ENCODE assay signal across 8 mouse cellular contexts in genomic region chr12:102703111-102703412, GRCm38 (mm10). TPM values are rescaled to one million over a fixed set of nuclear protein-coding genes. Genes with fewer than 3 reads are reported as not detected.
DNase-seq lines count a peak whose midpoint lies in the region; ATAC-seq and TF ChIP-seq lines count a peak whose summit lies in the region.

No protein-coding gene starts in this region.

- peak; percentile 72 for DNase-seq in lung, embryonic 14.5 days
- DNase-seq in lung, postnatal 14 days = no peak
- DNase-seq in cerebellum, adult 9-11 months = peak; percentile 69
- peak; percentile 46 for DNase-seq in limb, embryonic 14.5 days (ENCODE audit: low spot score)
- no peak for DNase-seq in B cell, adult 2 months

- peak overlapping the region; percentile 95 for H3K4me2 ChIP-seq in lung, embryonic 14.5 days
- peak overlapping the region; percentile 96 for H3K4me2 ChIP-seq in heart, embryonic 14.5 days (ENCODE audit: low read length)
- H3K4me2 ChIP-seq in limb, embryonic 14.5 days (replicated peaks; ENCODE audit: low read depth, low read length, severe bottlenecking) = peak overlapping the region; percentile 94
- peak overlapping the region; percentile 71 for H3K4me2 ChIP-seq in neural tube, embryonic 14.5 days (ENCODE audit: low read depth, low read length)

- H3K4me3 ChIP-seq in lung, embryonic 14.5 days (ENCODE audit: low read depth, low read length) = peak overlapping the region; percentile 74
- H3K4me3 ChIP-seq in heart, embryonic 14.5 days (ENCODE audit: control insufficient read depth in 1 of 2, insufficient read depth in 1 of 2, low read depth in 1 of 2, low read length in 2 of 2) = peak overlapping the region in 1 of 2 experiments; percentile 12; a peak in 1 of 4 replicates
- peak overlapping the region; percentile 75 for H3K4me3 ChIP-seq in limb, embryonic 14.5 days (replicated peaks; ENCODE audit: low read length)
- H3K4me3 ChIP-seq in neural tube, embryonic 14.5 days (ENCODE audit: low read depth, low read length) = peak overlapping the region; percentile 58

- no peaks in the 10 kb centered on the region for H3K27me3 ChIP-seq in lung, embryonic 14.5 days (ENCODE audit: insufficient read depth, low read length)
- peaks cover 7% of the 10 kb centered on the region; the same call in 1 of the 2 replicates for H3K27me3 ChIP-seq in heart, embryonic 14.5 days (ENCODE audit: control insufficient read depth, insufficient read depth, low read length)
- no peaks in the 10 kb centered on the region for H3K27me3 ChIP-seq in limb, embryonic 14.5 days (ENCODE audit: control insufficient read depth, insufficient read depth, low read length)
- H3K27me3 ChIP-seq in neural tube, embryonic 14.5 days (ENCODE audit: control insufficient read depth, insufficient read depth, low read length) = no peaks in the 10 kb centered on the region

- WGBS in lung, embryonic 14.5 days = 4% methylated on average over 4 of the region's 4 CpGs
- 14% methylated on average over 4 of the region's 4 CpGs for WGBS in heart, embryonic 14.5 days
- WGBS in limb, embryonic 14.5 days = 8% methylated on average over 4 of the region's 4 CpGs
- WGBS in neural tube, embryonic 14.5 days = 4% methylated on average over 4 of the region's 4 CpGs

- TF ChIP-seq POLR2A in limb, embryonic 14.5 days (IDR thresholded peaks at IDR 0.05; ENCODE audit: borderline replicate concordance, extremely low read depth, insufficient read depth, insufficient read length) = no peak

- peak overlapping the region; percentile 18; the same call in 1 of the 2 replicates for H3K9ac ChIP-seq in lung, embryonic 14.5 days
- H3K9ac ChIP-seq in heart, embryonic 14.5 days (ENCODE audit: low read length) = no peak overlapping the region
- peak overlapping the region; percentile 87 for H3K9ac ChIP-seq in limb, embryonic 14.5 days (ENCODE audit: low read depth, low read length, severe bottlenecking)
- H3K9ac ChIP-seq in neural tube, embryonic 14.5 days (replicated peaks; ENCODE audit: low read depth, low read length) = peak overlapping the region; percentile 30; the same call in 1 of the 2 replicates

- ATAC-seq in lung, embryonic 14.5 days (ENCODE audit: insufficient read depth) = no peak
- no peak for ATAC-seq in heart, embryonic 14.5 days (ENCODE audit: insufficient number of reproducible peaks, insufficient read depth, low FRiP score, low read depth)
- no peak for ATAC-seq in limb, embryonic 14.5 days (ENCODE audit: low FRiP score, low read depth)
- ATAC-seq in neural tube, embryonic 14.5 days (ENCODE audit: low read depth) = no peak
- ATAC-seq in megakaryocyte progenitor cell, adult 5-6 weeks (replicated peaks; ENCODE audit: poor library complexity) = no peak

- H3K27ac ChIP-seq in lung, embryonic 14.5 days (ENCODE audit: low read depth) = peak overlapping the region; percentile 54; the same call in 1 of the 2 replicates
- H3K27ac ChIP-seq in heart, embryonic 14.5 days (replicated peaks in 1 of 2; ENCODE audit: control insufficient read depth in 1 of 2, insufficient read depth in 1 of 2, low read depth in 2 of 2, low read length in 2 of 2) = no peak overlapping the region
- H3K27ac ChIP-seq in limb, embryonic 14.5 days (replicated peaks; ENCODE audit: low read depth, low read length) = peak overlapping the region; percentile 71
- no peak overlapping the region; the same call in 1 of the 2 replicates for H3K27ac ChIP-seq in neural tube, embryonic 14.5 days (ENCODE audit: low read depth, low read length)

- H3K9me3 ChIP-seq in lung, embryonic 14.5 days (ENCODE audit: low read depth, low read length) = no peaks in the 10 kb centered on the region
- H3K9me3 ChIP-seq in heart, embryonic 14.5 days (ENCODE audit: control insufficient read depth, low read length) = no peaks in the 10 kb centered on the region
- no peaks in the 10 kb centered on the region for H3K9me3 ChIP-seq in limb, embryonic 14.5 days (ENCODE audit: control insufficient read depth, low read length)
- no peaks in the 10 kb centered on the region for H3K9me3 ChIP-seq in neural tube, embryonic 14.5 days (ENCODE audit: control insufficient read depth, low read length)

- H3K4me1 ChIP-seq in lung, embryonic 14.5 days (ENCODE audit: insufficient read depth) = peaks cover 7% of the 10 kb centered on the region
- H3K4me1 ChIP-seq in heart, embryonic 14.5 days (ENCODE audit: control insufficient read depth in 2 of 2, insufficient read depth in 2 of 2, low read length in 2 of 2) = peaks cover 16 to 37% of the 10 kb centered on the region in 2 experiments; a peak in 3 of 4 replicates
- H3K4me1 ChIP-seq in limb, embryonic 14.5 days (ENCODE audit: control insufficient read depth, insufficient read depth, low read length) = peaks cover 43% of the 10 kb centered on the region
- peaks cover 31% of the 10 kb centered on the region for H3K4me1 ChIP-seq in neural tube, embryonic 14.5 days (ENCODE audit: control insufficient read depth, insufficient read depth, low read length)

- no peaks in the 10 kb centered on the region for H3K36me3 ChIP-seq in lung, embryonic 14.5 days (ENCODE audit: insufficient read depth)
- H3K36me3 ChIP-seq in heart, embryonic 14.5 days (ENCODE audit: control insufficient read depth, insufficient read depth, low read length) = no peaks in the 10 kb centered on the region
- H3K36me3 ChIP-seq in limb, embryonic 14.5 days (ENCODE audit: control insufficient read depth, insufficient read depth, low read length) = no peaks in the 10 kb centered on the region
- no peaks in the 10 kb centered on the region for H3K36me3 ChIP-seq in neural tube, embryonic 14.5 days (ENCODE audit: control insufficient read depth, insufficient read depth, low read length)

- TF ChIP-seq CTCF in lung, embryonic 14.5 days (IDR thresholded peaks at IDR 0.05; ENCODE audit: low read depth) = peak; percentile 46

RNA-seq across cellular contexts. Expression of gene Itpk1, which starts 1.7 kb away (rescaled TPM):
- polyA plus RNA-seq in lung, embryonic 14.5 days (2014; fragmentation: Nextera tagmentation; extraction: Ambion mirVana) = 7.2 and 8.4 TPM in 2 replicates
- 3.7 and 4.2 TPM in 2 replicates for polyA plus RNA-seq in heart, embryonic 14.5 days (2014; fragmentation: Nextera tagmentation; extraction: Ambion mirVana)
- 10.3 and 12.3 TPM in 2 replicates for polyA plus RNA-seq in limb, embryonic 14.5 days (2012; rRNA removed)
- 8.3 and 9.1 TPM in 2 replicates for polyA plus RNA-seq in limb, embryonic 14.5 days (2014; fragmentation: Nextera tagmentation; extraction: Ambion mirVana)
- polyA plus RNA-seq in neural tube, embryonic 14.5 days (2014; fragmentation: Nextera tagmentation; extraction: Ambion mirVana) = 34.8 and 40.6 TPM in 2 replicates
- 8.6 and 10.5 TPM in 2 replicates for total RNA-seq in megakaryocyte progenitor cell, adult 5-6 weeks (2015)
- total RNA-seq in megakaryocyte progenitor cell, adult 5-6 weeks (2017) = 15.1 and 15.3 TPM in 2 replicates

RNA-seq across cellular contexts. Expression of gene Moap1, which starts 40.4 kb away (rescaled TPM):
- polyA plus RNA-seq in lung, embryonic 14.5 days (2014; fragmentation: Nextera tagmentation; extraction: Ambion mirVana) = 20.8 and 24.3 TPM in 2 replicates
- 14.3 and 17.2 TPM in 2 replicates for polyA plus RNA-seq in heart, embryonic 14.5 days (2014; fragmentation: Nextera tagmentation; extraction: Ambion mirVana)
- polyA plus RNA-seq in limb, embryonic 14.5 days (2012; rRNA removed) = 1.9 and 2.2 TPM in 2 replicates
- polyA plus RNA-seq in limb, embryonic 14.5 days (2014; fragmentation: Nextera tagmentation; extraction: Ambion mirVana) = 17.6 and 21.9 TPM in 2 replicates
- polyA plus RNA-seq in neural tube, embryonic 14.5 days (2014; fragmentation: Nextera tagmentation; extraction: Ambion mirVana) = 68.8 and 81.1 TPM in 2 replicates
- total RNA-seq in megakaryocyte progenitor cell, adult 5-6 weeks (2015) = 8.0 and 13.3 TPM in 2 replicates
- 2.7 and 10.3 TPM in 2 replicates for total RNA-seq in megakaryocyte progenitor cell, adult 5-6 weeks (2017)

RNA-seq across cellular contexts. Expression of gene Tmem251, which starts 40.5 kb away (rescaled TPM):
- polyA plus RNA-seq in lung, embryonic 14.5 days (2014; fragmentation: Nextera tagmentation; extraction: Ambion mirVana) = 11.2 and 11.4 TPM in 2 replicates
- polyA plus RNA-seq in heart, embryonic 14.5 days (2014; fragmentation: Nextera tagmentation; extraction: Ambion mirVana) = 7.6 TPM in 2 replicates
- polyA plus RNA-seq in limb, embryonic 14.5 days (2012; rRNA removed) = 3.4 and 3.6 TPM in 2 replicates
- polyA plus RNA-seq in limb, embryonic 14.5 days (2014; fragmentation: Nextera tagmentation; extraction: Ambion mirVana) = 10.9 and 11.2 TPM in 2 replicates
- polyA plus RNA-seq in neural tube, embryonic 14.5 days (2014; fragmentation: Nextera tagmentation; extraction: Ambion mirVana) = 12.4 and 12.6 TPM in 2 replicates
- 8.0 and 10.6 TPM in 2 replicates for total RNA-seq in megakaryocyte progenitor cell, adult 5-6 weeks (2015)
- 8.3 and 8.8 TPM in 2 replicates for total RNA-seq in megakaryocyte progenitor cell, adult 5-6 weeks (2017)

RNA-seq across cellular contexts. Expression of gene Gm28051, which starts 54.5 kb away (rescaled TPM):
- not detected in 2 replicates for polyA plus RNA-seq in lung, embryonic 14.5 days (2014; fragmentation: Nextera tagmentation; extraction: Ambion mirVana)
- polyA plus RNA-seq in heart, embryonic 14.5 days (2014; fragmentation: Nextera tagmentation; extraction: Ambion mirVana) = not detected in 2 replicates
- not detected in 2 replicates for polyA plus RNA-seq in limb, embryonic 14.5 days (2012; rRNA removed)
- not detected in 2 replicates for polyA plus RNA-seq in limb, embryonic 14.5 days (2014; fragmentation: Nextera tagmentation; extraction: Ambion mirVana)
- polyA plus RNA-seq in neural tube, embryonic 14.5 days (2014; fragmentation: Nextera tagmentation; extraction: Ambion mirVana) = not detected in 2 replicates
- total RNA-seq in megakaryocyte progenitor cell, adult 5-6 weeks (2015) = not detected in 2 replicates
- not detected in 2 replicates for total RNA-seq in megakaryocyte progenitor cell, adult 5-6 weeks (2017)

RNA-seq across cellular contexts. Expression of gene Gon7, which starts 54.5 kb away (rescaled TPM):
- polyA plus RNA-seq in lung, embryonic 14.5 days (2014; fragmentation: Nextera tagmentation; extraction: Ambion mirVana) = 29.2 and 32.3 TPM in 2 replicates
- polyA plus RNA-seq in heart, embryonic 14.5 days (2014; fragmentation: Nextera tagmentation; extraction: Ambion mirVana) = 22.9 and 26.5 TPM in 2 replicates
- 11.0 and 16.9 TPM in 2 replicates for polyA plus RNA-seq in limb, embryonic 14.5 days (2012; rRNA removed)
- polyA plus RNA-seq in limb, embryonic 14.5 days (2014; fragmentation: Nextera tagmentation; extraction: Ambion mirVana) = 17.7 and 21.7 TPM in 2 replicates
- polyA plus RNA-seq in neural tube, embryonic 14.5 days (2014; fragmentation: Nextera tagmentation; extraction: Ambion mirVana) = 46.9 and 54.2 TPM in 2 replicates
- 19.6 and 19.7 TPM in 2 replicates for total RNA-seq in megakaryocyte progenitor cell, adult 5-6 weeks (2015)
- total RNA-seq in megakaryocyte progenitor cell, adult 5-6 weeks (2017) = 17.5 and 18.0 TPM in 2 replicates

Comparison
In these comparisons a context has a peak if more than half of its experiments do, and no peak if none do; other contexts are left out.
1. DNase-seq: peak in lung, embryonic 14.5 days (single experiment), cerebellum, adult 9-11 months (single experiment) and limb, embryonic 14.5 days (single experiment); none in lung, postnatal 14 days (single experiment) and B cell, adult 2 months (0 of 2).
2. H3K27ac ChIP-seq: peak in lung, embryonic 14.5 days (single experiment) and limb, embryonic 14.5 days (single experiment); none in heart, embryonic 14.5 days (0 of 2) and neural tube, embryonic 14.5 days (single experiment).
3. Peak in every context shown above with its lines, with median percentiles within 50 percentile points of each other: H3K4me2 ChIP-seq.